ENCODE assay signal across 17 mouse cellular contexts in the genomic region with DNA sequence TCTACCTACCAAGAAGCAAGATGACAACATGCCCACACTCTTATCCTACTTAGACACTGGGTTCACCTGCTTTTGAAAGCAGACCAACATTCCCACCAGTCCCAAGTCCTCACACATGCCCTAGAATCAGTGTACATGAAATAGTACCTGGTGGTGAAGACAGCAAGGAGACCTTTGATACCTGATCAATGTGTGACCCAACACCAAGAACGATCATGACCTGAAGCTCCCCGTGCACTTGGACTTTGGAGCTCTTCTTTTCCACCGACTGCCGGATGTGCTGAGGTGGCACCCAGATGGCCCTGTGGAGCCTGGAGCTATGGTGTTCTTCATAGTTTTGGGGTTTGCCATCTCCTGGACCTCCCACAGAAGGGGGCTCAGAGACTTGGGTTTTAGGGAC.
"Had no signal": no experiment of that assay in that cellular context is flagged by ENCODE, and none has a peak within 500 bp of the region (broad histone marks: within the 10 kb centered on the region; RNA-seq: fewer than 3 reads in every experiment).

No protein-coding gene starts in this region.

- H3K27ac ChIP-seq: lung, embryonic 15.5 days; macrophage; midbrain, embryonic 13.5 days; midbrain, embryonic 15.5 days; neural tube, embryonic 12.5 days; stomach, embryonic 15.5 days; stomach, postnatal 0 days had no signal

- H3K27me3 ChIP-seq: lung, embryonic 15.5 days; megakaryocyte, embryonic 14.5 days; midbrain, embryonic 13.5 days; midbrain, embryonic 15.5 days; neural tube, embryonic 12.5 days; stomach, embryonic 15.5 days had no signal

- H3K9me3 ChIP-seq: lung, embryonic 15.5 days; megakaryocyte, embryonic 14.5 days; midbrain, embryonic 13.5 days; midbrain, embryonic 15.5 days; neural tube, embryonic 12.5 days; stomach, embryonic 15.5 days had no signal

- H3K4me1 ChIP-seq: lung, embryonic 15.5 days; megakaryocyte, embryonic 14.5 days; midbrain, embryonic 13.5 days; midbrain, embryonic 15.5 days; neural tube, embryonic 12.5 days; stomach, embryonic 15.5 days had no signal

- DNase-seq: lung, adult 2 months; lung, postnatal 14 days; lung, postnatal 36 days; right cerebral cortex, postnatal 14 days; thymus, adult 2 months; thymus, postnatal 25 days; thymus, postnatal 4 days had no signal

- H3K36me3 ChIP-seq: lung, embryonic 15.5 days; midbrain, embryonic 13.5 days; midbrain, embryonic 15.5 days; neural tube, embryonic 12.5 days; stomach, embryonic 15.5 days had no signal

- H3K4me3 ChIP-seq: lung, embryonic 15.5 days; megakaryocyte, embryonic 14.5 days; midbrain, embryonic 13.5 days; midbrain, embryonic 15.5 days; neural tube, embryonic 12.5 days; stomach, embryonic 15.5 days had no signal

- H3K4me2 ChIP-seq: lung, embryonic 15.5 days; midbrain, embryonic 11.5 days; midbrain, embryonic 13.5 days; midbrain, embryonic 15.5 days; neural tube, embryonic 12.5 days; stomach, embryonic 15.5 days had no signal

- ATAC-seq: lung, postnatal 0 days; midbrain, embryonic 13.5 days; midbrain, embryonic 15.5 days had no signal

- H3K9ac ChIP-seq: lung, embryonic 15.5 days; midbrain, embryonic 13.5 days; midbrain, embryonic 15.5 days; neural tube, embryonic 12.5 days; stomach, embryonic 15.5 days had no signal
